Mouse (Mus musculus) liver, embryonic 15.5 days (tissue): ENCODE results near the gene Asb7. TPM values are rescaled to one million over a fixed set of nuclear protein-coding genes. Genes with fewer than 3 reads are reported as not detected.
A peak's percentile ranks its signal among the peaks of the same experiment; 100 is the strongest.

Experiments used
- ATAC-seq: fragments of 200-750 bp; cut with Nextera tagmentation; 2 replicates; pipeline ENCODE4 v1.8.0; 2017; ENCODE audit warnings: moderate number of reproducible peaks, mild to moderate bottlenecking, moderate library complexity; ENCODE audit not compliant: insufficient read depth
- H3K27ac ChIP-seq: fragments of 300-500 bp; sonication (generic); replicated peaks from 2 replicates; pipeline ENCODE4 v1.5.1; 2015; ENCODE audit warnings: mild to moderate bottlenecking, inconsistent platforms
- H3K27me3 ChIP-seq: fragments of 300-500 bp; sonication (generic); 2 replicates; pipeline ENCODE4 v1.6.1; 2015; ENCODE audit warnings: mild to moderate bottlenecking, inconsistent platforms
- H3K36me3 ChIP-seq: fragments of 300-500 bp; sonication (generic); replicated peaks from 2 replicates; pipeline ENCODE4 v1.6.1; 2015; ENCODE audit warnings: moderate library complexity, mild to moderate bottlenecking, inconsistent platforms
- H3K4me1 ChIP-seq: fragments of 300-500 bp; sonication (generic); replicated peaks from 2 replicates; pipeline ENCODE4 v1.6.1; 2015; ENCODE audit warnings: inconsistent platforms
- H3K4me2 ChIP-seq: fragments of 300-500 bp; sonication (generic); 2 replicates; pipeline ENCODE4 v1.6.1; 2015; ENCODE audit warnings: moderate library complexity, mild to moderate bottlenecking, inconsistent platforms
- H3K4me3 ChIP-seq: fragments of 300-500 bp; sonication (generic); replicated peaks from 2 replicates; pipeline ENCODE4 v1.5.1; 2015; ENCODE audit warnings: mild to moderate bottlenecking, inconsistent platforms
- H3K9ac ChIP-seq: fragments of 300-500 bp; sonication (generic); 2 replicates; pipeline ENCODE4 v1.6.1; 2015; ENCODE audit warnings: moderate library complexity, mild to moderate bottlenecking, inconsistent platforms
- H3K9me3 ChIP-seq: fragments of 300-500 bp; sonication (generic); replicated peaks from 2 replicates; pipeline ENCODE4 v1.6.1; 2016; ENCODE audit warnings: inconsistent platforms
- WGBS: fragments of 180-500 bp; shearing (Covaris S2); methylation state at CpG from one replicate; pipeline ENCODE4 v1.1.7; 2015; ENCODE audit warnings: mixed read lengths; ENCODE audit not compliant: insufficient replicate concordance; 5-methylcytosine and 5-hydroxymethylcytosine counted together
- polyA plus RNA-seq: library from polyadenylated mRNA; unstranded; fragments of >200 nt; fragmentation: Nextera tagmentation; extraction: Ambion mirVana; gene quantifications from 2 replicates; pipeline ENCODE4 v1.2.1, GENCODE M21; 2015

Gene Asb7
- 3.9 and 4.1 TPM in 2 replicates for polyA plus RNA-seq

GRCm38 (mm10) chr7:66689294-66689619 is at the start of gene Asb7:
TSS of gene Asb7 (minus strand) at chr7:66689596.
- peak within 1 kb of the TSS; percentile 93 for H3K4me2 ChIP-seq
- peak within 1 kb of the TSS; percentile 69 for H3K9ac ChIP-seq
- H3K27me3 ChIP-seq = no peaks in the 10 kb centered on the region
- H3K9me3 ChIP-seq = no peaks in the 10 kb centered on the region
- 0% methylated on average over 13 of the region's 18 CpGs for WGBS
- ATAC-seq = no peak
- peaks cover 27% of the 10 kb centered on the region for H3K4me1 ChIP-seq
- no peaks in the 10 kb centered on the region for H3K36me3 ChIP-seq
- H3K27ac ChIP-seq = peak within 1 kb of the TSS; percentile 64
- H3K4me3 ChIP-seq = peak within 1 kb of the TSS; percentile 71

- no peaks in the 10 kb centered on the region for H3K36me3 ChIP-seq
- H3K4me1 ChIP-seq = no peaks in the 10 kb centered on the region
- H3K4me2 ChIP-seq = no peak overlapping the region
- H3K9ac ChIP-seq = no peak overlapping the region
- no peak overlapping the region for H3K27ac ChIP-seq
- H3K27me3 ChIP-seq = no peaks in the 10 kb centered on the region
- 49% methylated on average over 4 of the region's 4 CpGs for WGBS
- ATAC-seq = no peak
- H3K9me3 ChIP-seq = no peaks in the 10 kb centered on the region
- no peak overlapping the region for H3K4me3 ChIP-seq
Observed at GRCm38 (mm10) chr7:66737418-66737817, 48.0 kb upstream of the Asb7 start.

- Histone ChIP-seq H3K36me3 (no peaks in the 10 kb centered on the region), H3K9ac (no peak overlapping the region), H3K27ac (no peak overlapping the region), H3K4me2 (no peak overlapping the region), H3K27me3 (no peaks in the 10 kb centered on the region), H3K4me1 (no peaks in the 10 kb centered on the region), H3K4me3 (no peak overlapping the region), H3K9me3 (no peaks in the 10 kb centered on the region)
- 67% methylated on average over 6 of the region's 6 CpGs for WGBS
- ATAC-seq = no peak
Observed at GRCm38 (mm10) chr7:66734993-66735392, 45.6 kb upstream of the Asb7 start.

GRCm38 (mm10) chr7:66734466-66734865 is 45.1 kb upstream of the Asb7 start:
- Histone ChIP-seq H3K27ac (no peak overlapping the region), H3K9ac (no peak overlapping the region), H3K36me3 (no peaks in the 10 kb centered on the region), H3K9me3 (no peaks in the 10 kb centered on the region), H3K4me3 (no peak overlapping the region), H3K27me3 (no peaks in the 10 kb centered on the region), H3K4me1 (no peaks in the 10 kb centered on the region), H3K4me2 (no peak overlapping the region)
- WGBS = 81% methylated on average over 4 of the region's 4 CpGs
- no peak for ATAC-seq

- no peak overlapping the region for H3K4me3 ChIP-seq
- WGBS = 75% methylated on average over 11 of the region's 11 CpGs
- H3K27me3 ChIP-seq = no peaks in the 10 kb centered on the region
- H3K36me3 ChIP-seq = no peaks in the 10 kb centered on the region
- H3K9me3 ChIP-seq = no peaks in the 10 kb centered on the region
- no peaks in the 10 kb centered on the region for H3K4me1 ChIP-seq
- H3K4me2 ChIP-seq = no peak overlapping the region
- no peak overlapping the region for H3K9ac ChIP-seq
- no peak overlapping the region for H3K27ac ChIP-seq
- ATAC-seq = no peak
Observed at GRCm38 (mm10) chr7:66733882-66734281, 44.5 kb upstream of the Asb7 start.

- H3K9ac ChIP-seq = no peak overlapping the region
- H3K27ac ChIP-seq = no peak overlapping the region
- WGBS = 79% methylated on average over 17 of the region's 17 CpGs
- H3K9me3 ChIP-seq = no peaks in the 10 kb centered on the region
- ATAC-seq = no peak
- no peaks in the 10 kb centered on the region for H3K4me1 ChIP-seq
- no peaks in the 10 kb centered on the region for H3K36me3 ChIP-seq
- no peak overlapping the region for H3K4me3 ChIP-seq
- no peak overlapping the region for H3K4me2 ChIP-seq
- H3K27me3 ChIP-seq = no peaks in the 10 kb centered on the region
Observed at GRCm38 (mm10) chr7:66733431-66733830, 44.0 kb upstream of the Asb7 start.

GRCm38 (mm10) chr7:66729232-66729631 is 39.8 kb upstream of the Asb7 start:
- Histone ChIP-seq H3K27ac (no peak overlapping the region), H3K4me1 (no peaks in the 10 kb centered on the region), H3K9me3 (no peaks in the 10 kb centered on the region), H3K4me3 (no peak overlapping the region), H3K9ac (no peak overlapping the region), H3K27me3 (no peaks in the 10 kb centered on the region), H3K36me3 (no peaks in the 10 kb centered on the region), H3K4me2 (no peak overlapping the region)
- ATAC-seq = no peak
- WGBS = 74% methylated on average over 2 of the region's 2 CpGs

- Histone ChIP-seq H3K4me2 (no peak overlapping the region), H3K9me3 (no peaks in the 10 kb centered on the region), H3K4me3 (no peak overlapping the region), H3K36me3 (no peaks in the 10 kb centered on the region), H3K4me1 (no peaks in the 10 kb centered on the region), H3K27ac (no peak overlapping the region), H3K9ac (no peak overlapping the region), H3K27me3 (no peaks in the 10 kb centered on the region)
- ATAC-seq = no peak
- WGBS = 71% methylated on average over 6 of the region's 6 CpGs
Observed at GRCm38 (mm10) chr7:66728072-66728471, 38.7 kb upstream of the Asb7 start.

- ATAC-seq = no peak
- WGBS = 63% methylated on average over 6 of the region's 6 CpGs
Observed at GRCm38 (mm10) chr7:66724954-66725353, 35.6 kb upstream of the Asb7 start.

GRCm38 (mm10) chr7:66724514-66724913 is 35.1 kb upstream of the Asb7 start:
- H3K27me3 ChIP-seq = no peaks in the 10 kb centered on the region
- no peak overlapping the region for H3K27ac ChIP-seq
- no peak for ATAC-seq
- H3K4me1 ChIP-seq = no peaks in the 10 kb centered on the region
- H3K4me2 ChIP-seq = no peak overlapping the region
- H3K9ac ChIP-seq = no peak overlapping the region
- WGBS = 74% methylated on average over 4 of the region's 4 CpGs
- no peak overlapping the region for H3K4me3 ChIP-seq
- no peaks in the 10 kb centered on the region for H3K9me3 ChIP-seq
- no peaks in the 10 kb centered on the region for H3K36me3 ChIP-seq

More at GRCm38 (mm10) chr7:66724954-66725353, 35.6 kb upstream of the Asb7 start:
- H3K9ac ChIP-seq = no peak overlapping the region
- H3K4me1 ChIP-seq = no peaks in the 10 kb centered on the region
- H3K9me3 ChIP-seq = no peaks in the 10 kb centered on the region
- no peaks in the 10 kb centered on the region for H3K27me3 ChIP-seq
- no peak overlapping the region for H3K4me3 ChIP-seq
- H3K4me2 ChIP-seq = no peak overlapping the region
- no peaks in the 10 kb centered on the region for H3K36me3 ChIP-seq
- no peak overlapping the region for H3K27ac ChIP-seq

GRCm38 (mm10) chr7:66711166-66711565 is 21.8 kb upstream of the Asb7 start:
- no peaks in the 10 kb centered on the region for H3K27me3 ChIP-seq
- no peaks in the 10 kb centered on the region for H3K4me1 ChIP-seq
- H3K36me3 ChIP-seq = 0 out of 2 replicates have a peak, but pooled peaks cover 4% of the 10 kb centered on the region
- no peak overlapping the region for H3K9ac ChIP-seq
- no peak for ATAC-seq
- H3K9me3 ChIP-seq = no peaks in the 10 kb centered on the region
- no peak overlapping the region for H3K4me2 ChIP-seq
- no peak overlapping the region for H3K4me3 ChIP-seq
- WGBS = 35% methylated on average over 2 of the region's 2 CpGs
- no peak overlapping the region for H3K27ac ChIP-seq

GRCm38 (mm10) chr7:66704631-66705030 is 15.2 kb upstream of the Asb7 start:
- no peak overlapping the region for H3K4me2 ChIP-seq
- H3K27me3 ChIP-seq = no peaks in the 10 kb centered on the region
- no peak overlapping the region for H3K9ac ChIP-seq
- H3K36me3 ChIP-seq = no peaks in the 10 kb centered on the region
- WGBS = 74% methylated on average over 3 of the region's 3 CpGs
- no peak overlapping the region for H3K27ac ChIP-seq
- H3K4me3 ChIP-seq = no peak overlapping the region
- H3K9me3 ChIP-seq = no peaks in the 10 kb centered on the region
- ATAC-seq = no peak
- no peaks in the 10 kb centered on the region for H3K4me1 ChIP-seq
